Mouse (Mus musculus): ENCODE measurements at regions not wholly inside any gene's neighbourhood (a gene's known extent, or its start where the extent isn't known, plus 50 kb on each side); places are given as distances from the start of the nearest gene placed in this dataset.

- TF ChIP-seq CTCF (IDR thresholded peaks at IDR 0.05; ENCODE audit: borderline replicate concordance, extremely low read depth, insufficient read depth, insufficient read length) (no peak), POLR2A (IDR thresholded peaks at IDR 0.05; ENCODE audit: borderline replicate concordance, extremely low read depth, insufficient read depth, insufficient read length, poor library complexity, severe bottlenecking) (no peak)
Measured at GRCm38 (mm10) chr6:126240256-126240655, 73.5 kb upstream of the Ntf3 start.
